Mouse (Mus musculus) liver, postnatal 0 days (tissue): Measurements from ENCODE around the gene Pramef6. TPM values are rescaled to one million over a fixed set of nuclear protein-coding genes. Genes with fewer than 3 reads are reported as not detected.
"Not testable (repeated sequence)": the region's sequence is repeated elsewhere in the genome, so short reads cannot be mapped to it uniquely, and the experiment has no call there.

Experiments
- ATAC-seq: fragments of 200-750 bp; cut with Nextera tagmentation; 2 replicates; pipeline ENCODE4 v1.8.0; 2017; ENCODE audit warnings: mild to moderate bottlenecking, moderate library complexity
- DNase-seq: peaks from one replicate; pipeline ENCODE4 v3.0.0-alpha.2; 2016
- H3K27ac ChIP-seq: fragments of 300-500 bp; sonication (generic); 2 replicates; pipeline ENCODE4 v1.5.1; 2014; ENCODE audit warnings: antibody characterized with exemption, moderate library complexity, mild to moderate bottlenecking, low read depth
- H3K27me3 ChIP-seq: fragments of 300-500 bp; sonication (generic); 2 replicates; pipeline ENCODE4 v1.6.1; 2014; ENCODE audit warnings: low read length, control low read depth, mixed read lengths; ENCODE audit not compliant: insufficient read depth
- H3K36me3 ChIP-seq: fragments of 300-500 bp; sonication (generic); replicated peaks from 2 replicates; pipeline ENCODE4 v1.6.1; 2014; ENCODE audit warnings: mild to moderate bottlenecking, control low read depth, low read length, moderate library complexity, mixed read lengths; ENCODE audit not compliant: insufficient read depth
- H3K4me1 ChIP-seq: fragments of 300-500 bp; sonication (generic); 2 replicates; pipeline ENCODE4 v1.6.1; 2014; ENCODE audit warnings: antibody characterized with exemption, mild to moderate bottlenecking, control low read depth; ENCODE audit not compliant: insufficient read depth
- H3K4me2 ChIP-seq: fragments of 300-500 bp; sonication (generic); 2 replicates; pipeline ENCODE4 v1.6.1; 2014; ENCODE audit warnings: low read depth, mild to moderate bottlenecking, low read length, moderate library complexity, mixed read lengths
- H3K4me3 ChIP-seq: fragments of 300-500 bp; sonication (generic); 2 replicates; pipeline ENCODE4 v1.5.1; 2014; ENCODE audit warnings: low read depth, low read length
- H3K9ac ChIP-seq: fragments of 300-500 bp; sonication (generic); replicated peaks from 2 replicates; pipeline ENCODE4 v1.6.1; 2014; ENCODE audit warnings: mild to moderate bottlenecking, moderate library complexity
- H3K9me3 ChIP-seq: fragments of 300-500 bp; sonication (generic); 2 replicates; pipeline ENCODE4 v1.6.1; 2016; ENCODE audit warnings: mild to moderate bottlenecking, control low read depth, low read length, mixed read lengths
- WGBS: fragments of 180-500 bp; shearing (Covaris S2); extraction: QIAGEN DNeasy Blood & Tissue Kit; methylation state at CpG from one replicate; pipeline ENCODE4 v1.1.7; 2014; ENCODE audit not compliant: insufficient replicate concordance; 5-methylcytosine and 5-hydroxymethylcytosine counted together
- polyA plus RNA-seq: library from polyadenylated mRNA; unstranded; fragments of >200 nt; fragmentation: Nextera tagmentation; extraction: Ambion mirVana; gene quantifications from 2 replicates; pipeline ENCODE4 v1.2.1, GENCODE M21; 2015

The Pramef6 gene
- polyA plus RNA-seq = not detected in 2 replicates

DNA sequence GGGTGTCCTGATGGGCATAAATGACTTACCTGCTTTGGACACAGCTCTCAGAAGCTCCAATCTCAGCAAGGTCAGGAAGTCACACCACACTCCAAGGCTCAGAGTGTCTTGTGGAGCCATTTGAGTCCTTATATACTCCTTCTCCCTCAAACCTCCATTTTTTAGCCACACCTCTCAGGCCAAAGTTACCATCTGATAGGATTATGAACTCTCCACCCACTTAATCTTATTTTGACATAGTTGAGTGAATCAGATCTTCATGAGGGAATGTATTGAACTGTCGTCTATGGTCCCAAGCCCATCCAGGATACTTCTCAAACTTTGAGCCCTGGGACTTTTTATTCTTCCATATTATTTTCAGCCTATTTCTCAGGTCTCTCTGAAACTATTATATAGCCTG is at the start of gene Pramef6:
Gene Pramef6 (minus strand): TSS at position 101 of the 400 bp plus-strand sequence.
- H3K4me3 ChIP-seq, H3K27ac ChIP-seq, H3K27me3 ChIP-seq, H3K9me3 ChIP-seq, ATAC-seq, H3K9ac ChIP-seq, H3K36me3 ChIP-seq, DNase-seq, H3K4me2 ChIP-seq, H3K4me1 ChIP-seq: not testable (repeated sequence)
- 70% methylated on average over 1 of the region's 1 CpGs for WGBS

DNA sequence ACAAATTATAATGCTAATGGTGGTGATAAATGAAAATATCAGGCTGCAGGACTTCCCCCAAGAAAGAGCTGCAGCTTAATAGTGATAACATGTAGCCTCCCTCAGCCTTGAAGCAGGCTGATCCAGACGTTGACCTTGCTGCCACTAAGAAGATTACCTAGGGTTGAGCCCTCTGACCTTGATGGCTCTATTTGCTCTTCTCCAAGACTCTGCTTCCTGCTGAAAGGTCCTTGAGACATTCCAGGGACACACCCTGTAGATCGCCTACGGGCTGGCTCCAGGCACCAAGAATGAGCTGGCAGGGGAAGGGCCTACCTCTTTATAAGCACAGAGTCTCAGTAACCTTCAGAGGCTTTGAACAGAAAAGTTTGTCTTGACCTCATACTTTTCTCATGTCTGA is 5.8 kb downstream of the Pramef6 start:
- H3K4me3 ChIP-seq, H3K27ac ChIP-seq, H3K4me1 ChIP-seq, DNase-seq, H3K27me3 ChIP-seq, H3K9ac ChIP-seq, ATAC-seq, H3K36me3 ChIP-seq, H3K9me3 ChIP-seq, H3K4me2 ChIP-seq: not testable (repeated sequence)
- 78% methylated on average over 3 of the region's 3 CpGs for WGBS

- not testable (repeated sequence) for ATAC-seq, H3K27ac ChIP-seq, H3K27me3 ChIP-seq, H3K36me3 ChIP-seq, DNase-seq, H3K9me3 ChIP-seq, H3K4me3 ChIP-seq, H3K4me2 ChIP-seq, H3K9ac ChIP-seq, H3K4me1 ChIP-seq
- 70% methylated on average over 1 of the region's 1 CpGs for WGBS
Observed at GRCm38 (mm10) chr4:143882371-143882770, 17.8 kb downstream of the Pramef6 start.

- H3K4me3 ChIP-seq, H3K4me1 ChIP-seq, ATAC-seq, H3K27ac ChIP-seq, DNase-seq, H3K36me3 ChIP-seq, H3K4me2 ChIP-seq, H3K27me3 ChIP-seq, H3K9me3 ChIP-seq, H3K9ac ChIP-seq: not testable (repeated sequence)
Observed at GRCm38 (mm10) chr4:143846197-143846596, 54.0 kb downstream of the Pramef6 start, which contains the start of gene Gm13103. Gene Gm13103 (plus strand): TSS chr4:143846497.

Other genes starting within 250 kb of the Pramef6 start
- gene Gm13088, start 243.1 kb downstream of the Pramef6 start, polyA plus RNA-seq = not detected in 2 replicates
- not detected in 2 replicates for gene Gm13089, start 197.7 kb downstream of the Pramef6 start, polyA plus RNA-seq
- not detected in 2 replicates for gene Gm13078, start 180.9 kb downstream of the Pramef6 start, polyA plus RNA-seq
- not detected in 2 replicates for gene Gm13023, start 111.0 kb downstream of the Pramef6 start, polyA plus RNA-seq
- gene Gm13084, start 84.3 kb downstream of the Pramef6 start, polyA plus RNA-seq = not detected in 2 replicates
- gene Gm13103, start 53.9 kb downstream of the Pramef6 start, polyA plus RNA-seq = not detected in 2 replicates
- not detected in 2 replicates for gene Pramef25, start 50.6 kb upstream of the Pramef6 start, polyA plus RNA-seq
- not detected in 2 replicates for gene Gm13101, start 66.6 kb upstream of the Pramef6 start, polyA plus RNA-seq
- not detected in 2 replicates for gene Pramef17, start 94.0 kb upstream of the Pramef6 start, polyA plus RNA-seq
- not detected in 2 replicates for gene Pramel4, start 158.7 kb upstream of the Pramef6 start, polyA plus RNA-seq
- not detected in 2 replicates for gene Gm13102, start 206.1 kb upstream of the Pramef6 start, polyA plus RNA-seq